Mouse (Mus musculus): ENCODE results near the gene Klhl33.

DNA sequence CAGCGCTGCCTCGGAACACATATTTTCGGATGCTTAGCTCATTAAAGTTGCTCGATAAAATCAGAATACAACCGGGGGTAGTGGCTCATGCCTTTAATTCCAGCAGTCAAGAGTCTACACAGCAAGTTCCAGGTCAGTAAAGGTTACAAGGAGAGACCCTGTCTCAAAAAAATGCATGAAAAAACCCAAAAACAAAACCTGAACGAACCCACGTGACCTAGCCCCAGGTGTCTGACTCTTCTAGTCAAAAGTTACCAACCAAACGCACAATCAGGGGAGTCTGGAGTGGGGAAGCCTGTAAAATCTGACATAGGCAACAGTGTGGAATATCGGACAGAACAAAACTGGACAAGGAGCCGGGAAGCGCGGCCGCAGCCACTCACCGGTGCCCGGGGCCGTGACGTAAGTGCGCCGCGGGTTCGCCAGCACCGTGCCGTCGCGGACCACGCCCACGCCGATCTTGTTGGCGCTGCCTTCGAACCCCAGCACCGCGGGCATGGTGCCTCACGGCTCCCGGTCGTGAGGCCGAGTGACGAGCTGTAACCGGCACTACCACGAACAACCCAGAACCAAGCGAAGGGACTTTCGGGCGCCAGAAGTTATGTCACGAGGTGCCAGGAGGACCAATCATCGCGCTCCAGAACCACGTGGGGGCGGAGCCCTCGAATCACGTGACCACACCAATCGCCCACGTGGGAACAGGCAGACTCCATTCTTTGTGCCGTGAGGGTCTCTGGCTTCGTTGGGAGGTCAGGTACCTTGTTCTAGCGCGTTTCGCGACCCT is 27.2 kb upstream of the Klhl33 start, which contains the start of the genes Osgep and Apex1:
- no peak for TF ChIP-seq EP300 (IDR thresholded peaks at IDR 0.05; ENCODE audit: insufficient read depth, low read depth, low read length)
- TF ChIP-seq POLR2A (IDR thresholded peaks at IDR 0.05; ENCODE audit: insufficient read depth, low read depth, low read length): peak; percentile 79
- no peak for TF ChIP-seq CTCF (IDR thresholded peaks at IDR 0.05)

Measured in heart, adult 2 months (tissue).